Mouse (Mus musculus) spleen, adult 18-20 months (tissue): ENCODE data around the gene Tmem274.

Experiments
- DNase-seq, 2 experiments: peaks; one replicate each; pipeline ENCODE4 v3.0.0; 2022; ENCODE audit warnings: mixed read lengths in 2 of 2

Gene Tmem274

DNA sequence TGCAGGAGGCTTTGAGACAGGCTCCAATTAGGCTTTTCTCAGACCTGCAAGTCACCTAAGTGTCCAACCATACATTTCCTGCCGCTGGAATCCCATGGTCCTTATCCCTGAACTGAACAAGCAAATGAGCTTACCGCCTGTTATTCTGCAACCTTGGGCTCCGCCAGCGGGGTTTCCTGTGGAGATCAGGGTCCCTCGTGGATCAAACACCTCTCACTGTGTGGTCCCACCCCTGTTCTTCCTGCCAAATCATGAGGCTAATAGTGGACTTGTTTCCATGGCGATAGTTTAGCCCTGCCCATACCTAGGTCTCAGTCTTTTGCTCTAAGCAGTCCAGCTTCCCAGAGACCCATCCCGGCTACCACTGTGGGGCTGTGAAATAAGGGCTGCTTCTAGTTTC, 49.2 kb downstream of the Tmem274 start:
- DNase-seq, result no peak

DNA sequence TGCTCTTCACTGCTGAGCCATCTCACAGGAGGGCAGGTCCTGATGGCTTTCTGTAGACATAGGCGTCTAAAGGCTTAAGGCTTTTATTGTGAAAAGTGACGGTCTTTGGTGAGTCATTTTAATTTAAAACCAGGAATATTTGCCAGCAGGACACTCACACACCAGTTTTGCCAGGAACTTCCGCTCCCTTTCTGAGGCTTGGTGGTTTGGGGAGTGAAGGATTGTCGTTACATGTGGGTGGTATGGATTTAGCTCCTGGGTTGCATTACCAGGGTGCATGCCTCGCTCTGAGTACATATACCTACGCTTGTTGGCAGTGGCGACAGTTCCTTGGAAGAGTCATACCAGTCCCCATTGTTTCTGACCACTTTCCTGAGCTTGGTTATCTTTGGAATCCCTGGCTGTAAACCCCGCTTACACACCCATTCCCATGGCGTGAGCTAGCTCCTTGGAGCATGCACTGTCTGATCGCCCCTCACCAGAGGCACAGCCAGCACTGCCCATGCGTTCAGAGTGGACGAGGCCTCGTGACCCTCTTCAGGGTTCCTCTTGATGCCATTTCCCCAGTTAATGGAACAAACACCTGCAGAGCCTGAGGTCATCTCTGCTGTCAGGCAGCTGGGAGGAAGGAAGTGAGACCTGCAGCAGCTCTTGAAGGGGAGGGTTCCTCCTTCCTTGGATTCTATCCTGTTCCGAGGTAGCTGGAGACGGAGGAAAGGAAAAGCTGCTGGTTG, 50.6 kb downstream of the Tmem274 start:
- DNase-seq, result no peak

DNA sequence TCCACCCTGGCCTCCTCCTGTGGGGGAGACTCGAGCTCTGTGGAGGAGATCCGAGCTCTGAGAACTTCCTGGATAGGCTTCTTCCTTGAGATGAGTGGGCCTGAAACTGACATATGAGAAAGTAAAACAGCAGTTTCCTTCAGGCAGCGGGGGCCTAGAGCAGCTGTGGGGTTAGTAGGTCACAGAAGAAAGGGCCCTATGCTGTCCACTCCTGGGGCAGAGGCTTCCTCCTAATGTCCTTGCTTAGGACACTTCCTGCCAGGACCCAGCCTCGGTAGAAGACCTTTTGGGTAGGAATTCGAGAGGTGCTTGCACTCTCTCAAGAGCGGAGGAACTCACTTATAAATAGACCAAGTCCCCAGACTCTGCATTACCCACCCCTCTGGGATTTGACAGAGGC, 52.5 kb downstream of the Tmem274 start:
- DNase-seq, result no peak
